Mouse (Mus musculus): ENCODE measurements around the gene Tmem72. TPM values are rescaled to one million over a fixed set of nuclear protein-coding genes. Genes with fewer than 3 reads are reported as not detected.

Gene Tmem72
- polyA plus RNA-seq, 1 experiment from 2014 or later = 12.4 TPM

Small RNAs within 50 kb of the gene (microRNA-seq; reads per million reads assigned to microRNA genes)
- not detected for gene Mir7043

Other genes with a start within 250 kb of the Tmem72 start
- not detected in 2 replicates for gene Olfr211, start 227.8 kb downstream of the Tmem72 start, polyA plus RNA-seq (2015; fragmentation: Nextera tagmentation; extraction: Ambion mirVana)
- gene Olfr212, start 210.4 kb downstream of the Tmem72 start, polyA plus RNA-seq (2015; fragmentation: Nextera tagmentation; extraction: Ambion mirVana) = not detected in 2 replicates
- gene Olfr213, start 178.5 kb downstream of the Tmem72 start, polyA plus RNA-seq (2015; fragmentation: Nextera tagmentation; extraction: Ambion mirVana) = not detected in 2 replicates
- 0.51 and 1.7 TPM in 2 replicates for gene Gm5580, start 165.8 kb downstream of the Tmem72 start, polyA plus RNA-seq (2015; fragmentation: Nextera tagmentation; extraction: Ambion mirVana)
- not detected in 2 replicates for gene Olfr214, start 162.7 kb downstream of the Tmem72 start, polyA plus RNA-seq (2015; fragmentation: Nextera tagmentation; extraction: Ambion mirVana)
- not detected in 2 replicates for gene Olfr215, start 132.7 kb downstream of the Tmem72 start, polyA plus RNA-seq (2015; fragmentation: Nextera tagmentation; extraction: Ambion mirVana)
- gene Zfp422, start 87.9 kb downstream of the Tmem72 start, polyA plus RNA-seq (2015; fragmentation: Nextera tagmentation; extraction: Ambion mirVana) = 192 TPM in 2 replicates
- 33.1 and 38.5 TPM in 2 replicates for gene Depp1, start 66.3 kb downstream of the Tmem72 start, polyA plus RNA-seq (2015; fragmentation: Nextera tagmentation; extraction: Ambion mirVana)
- gene Rassf4, start 43.0 kb downstream of the Tmem72 start, polyA plus RNA-seq (2015; fragmentation: Nextera tagmentation; extraction: Ambion mirVana) = 6.1 and 6.3 TPM in 2 replicates

Data from kidney, embryonic 16.5 days (tissue).